Mouse (Mus musculus) lung, postnatal 4 days (tissue): ENCODE measurements at regions not wholly inside any gene's neighbourhood (a gene's known extent, or its start where the extent isn't known, plus 50 kb on each side); places are given as distances from the start of the nearest gene placed in this dataset.

Experiments used
- DNase-seq, 2 experiments: peaks; one replicate each; pipeline ENCODE4 v3.0.0; 2021

- DNase-seq = no peak
Observed at GRCm38 (mm10) chr7:125034196-125034595, 410.3 kb upstream of the Kdm8 start.

GRCm38 (mm10) chr7:125036098-125036991, 408.1 kb upstream of the Kdm8 start:
- no peak for DNase-seq

- DNase-seq = no peak
Observed at GRCm38 (mm10) chr7:125038840-125039239, 405.6 kb upstream of the Kdm8 start.

- DNase-seq = no peak
Observed at GRCm38 (mm10) chr7:125055951-125056625, 388.4 kb upstream of the Kdm8 start.

GRCm38 (mm10) chr7:125102464-125102863, 342.0 kb upstream of the Kdm8 start:
- no peak for DNase-seq

- no peak for DNase-seq
Observed at GRCm38 (mm10) chr7:125104011-125104410, 340.5 kb upstream of the Kdm8 start.

DNA sequence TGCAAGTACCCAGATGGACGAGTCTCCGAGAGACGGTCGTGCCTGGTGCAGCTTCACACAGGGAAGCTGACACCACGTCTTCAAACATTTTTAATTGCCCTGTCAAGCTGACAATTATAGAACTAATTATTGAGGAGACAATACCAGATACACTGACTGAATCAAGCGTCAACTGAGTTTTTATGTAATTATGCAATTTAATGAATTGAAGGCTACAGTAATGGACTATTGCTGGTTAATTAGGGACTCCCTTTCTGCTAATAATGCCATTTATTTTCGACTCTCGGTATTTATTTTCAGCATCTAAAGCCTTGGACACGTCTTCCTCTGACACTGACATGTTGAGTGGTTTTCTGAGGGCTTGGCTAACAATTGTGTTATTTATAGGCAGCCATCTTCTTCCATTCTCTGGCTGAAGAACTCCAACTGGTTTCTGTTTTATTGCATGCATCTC, 331.6 kb upstream of the Kdm8 start:
- DNase-seq = no peak

GRCm38 (mm10) chr7:125115322-125115996, 329.0 kb upstream of the Kdm8 start:
- DNase-seq = no peak

DNA sequence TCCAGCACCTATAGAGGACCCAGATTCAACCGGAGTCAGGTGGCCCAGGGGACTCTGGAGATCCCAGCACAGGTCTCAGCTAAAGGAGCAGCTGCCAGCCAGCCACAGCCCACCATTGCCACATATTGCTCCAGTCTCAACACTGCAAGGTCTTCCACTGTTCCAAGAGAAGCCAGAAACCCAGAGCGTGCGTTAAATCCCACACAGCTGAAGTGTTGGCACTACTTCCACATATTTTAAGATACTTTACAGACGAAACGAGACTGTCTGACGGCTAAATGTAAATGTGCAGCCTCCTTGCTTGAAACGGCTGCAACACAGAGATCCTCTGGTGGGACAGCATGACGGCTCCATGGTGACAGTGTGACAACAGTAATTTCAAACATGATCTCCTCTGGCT, 327.3 kb upstream of the Kdm8 start:
- no peak for DNase-seq

- no peak for DNase-seq
Observed at GRCm38 (mm10) chr7:125129187-125129586, 315.3 kb upstream of the Kdm8 start.

GRCm38 (mm10) chr7:125131968-125132367, 312.5 kb upstream of the Kdm8 start:
- DNase-seq = no peak

GRCm38 (mm10) chr7:125138607-125139006, 305.9 kb upstream of the Kdm8 start:
- DNase-seq = no peak

DNA sequence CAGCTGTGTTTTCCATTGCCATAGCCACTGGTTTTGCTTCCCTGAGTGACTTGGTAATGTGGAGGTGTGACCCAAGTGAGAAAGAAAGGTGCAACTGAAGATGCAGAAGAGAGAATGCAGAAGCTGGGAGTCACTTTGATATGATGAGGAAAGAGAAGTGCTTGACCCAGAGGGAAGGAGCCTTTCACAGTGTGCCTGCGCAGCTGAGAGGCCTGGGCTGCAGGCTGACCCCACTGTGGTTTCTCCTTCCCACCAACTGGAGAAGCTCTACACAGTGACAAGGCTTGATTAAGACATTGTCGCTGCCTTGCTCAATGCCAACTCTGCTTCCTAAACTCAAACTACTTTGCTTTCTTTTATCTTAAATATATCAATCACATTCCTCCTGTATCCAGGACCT, 305.3 kb upstream of the Kdm8 start:
- DNase-seq = no peak

GRCm38 (mm10) chr7:125140854-125141253, 303.6 kb upstream of the Kdm8 start:
- DNase-seq = no peak

- no peak for DNase-seq
Observed at GRCm38 (mm10) chr7:125141864-125142263, 302.6 kb upstream of the Kdm8 start.

DNA sequence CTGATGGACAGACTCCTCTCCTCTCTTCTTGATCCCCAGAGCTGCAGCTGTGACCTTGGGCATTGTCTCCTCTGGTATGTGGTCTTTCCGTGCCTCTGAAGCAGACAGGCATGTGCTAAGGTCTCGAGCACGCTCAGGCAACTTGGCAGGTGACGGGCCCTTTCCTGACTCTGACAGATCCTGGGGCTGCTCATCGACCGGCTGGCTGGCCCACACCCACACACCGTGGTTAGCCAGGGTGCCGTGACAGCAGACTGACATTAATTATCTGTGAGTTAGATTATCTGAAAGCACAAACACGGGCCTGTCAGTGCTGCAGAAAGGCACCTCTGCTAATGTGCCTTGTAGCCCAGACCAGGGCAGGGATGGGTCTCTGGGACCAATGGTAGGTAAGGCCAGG, 298.5 kb upstream of the Kdm8 start:
- no peak for DNase-seq

DNA sequence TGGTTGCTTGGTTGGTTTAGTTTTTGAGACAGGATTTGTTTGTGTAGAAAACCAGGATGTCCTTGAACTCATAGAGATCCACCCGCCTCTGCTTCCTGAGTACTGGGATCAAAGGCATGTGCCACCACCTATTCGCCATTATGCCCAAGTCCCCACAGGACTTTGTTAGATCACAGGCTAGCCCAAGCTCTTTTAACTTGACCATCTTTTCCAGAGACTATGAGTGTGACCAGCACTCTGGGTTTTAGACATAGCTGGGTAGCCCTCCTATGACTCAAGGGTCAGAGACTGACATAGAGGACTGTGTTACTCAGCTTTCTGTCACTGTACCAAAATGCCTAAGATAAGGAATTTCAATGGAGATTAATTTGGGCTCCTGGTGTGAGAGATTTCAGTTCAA, 295.3 kb upstream of the Kdm8 start:
- no peak for DNase-seq

GRCm38 (mm10) chr7:125149740-125150139, 294.7 kb upstream of the Kdm8 start:
- no peak for DNase-seq

DNA sequence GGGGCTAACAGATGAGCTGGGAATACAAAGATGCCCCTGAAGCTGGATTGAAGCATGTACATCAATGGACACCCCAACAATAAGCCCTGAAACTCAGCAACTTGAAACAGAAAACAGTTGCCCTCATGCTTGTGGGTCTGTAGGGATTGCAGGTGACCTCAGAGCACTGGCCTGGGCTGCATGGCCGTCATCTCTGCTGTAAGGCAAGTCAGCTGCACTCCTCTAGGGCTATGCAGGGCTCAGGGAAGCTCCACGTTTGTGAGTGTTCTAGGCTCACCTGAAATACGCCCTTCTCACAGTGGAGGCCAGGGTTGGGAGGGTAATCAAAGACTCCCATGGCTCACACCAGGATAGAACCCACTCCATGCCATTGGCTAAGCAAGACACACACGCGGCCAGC, 292.2 kb upstream of the Kdm8 start:
- no peak for DNase-seq

- DNase-seq = no peak
Observed at GRCm38 (mm10) chr7:125155291-125155690, 289.2 kb upstream of the Kdm8 start.

DNA sequence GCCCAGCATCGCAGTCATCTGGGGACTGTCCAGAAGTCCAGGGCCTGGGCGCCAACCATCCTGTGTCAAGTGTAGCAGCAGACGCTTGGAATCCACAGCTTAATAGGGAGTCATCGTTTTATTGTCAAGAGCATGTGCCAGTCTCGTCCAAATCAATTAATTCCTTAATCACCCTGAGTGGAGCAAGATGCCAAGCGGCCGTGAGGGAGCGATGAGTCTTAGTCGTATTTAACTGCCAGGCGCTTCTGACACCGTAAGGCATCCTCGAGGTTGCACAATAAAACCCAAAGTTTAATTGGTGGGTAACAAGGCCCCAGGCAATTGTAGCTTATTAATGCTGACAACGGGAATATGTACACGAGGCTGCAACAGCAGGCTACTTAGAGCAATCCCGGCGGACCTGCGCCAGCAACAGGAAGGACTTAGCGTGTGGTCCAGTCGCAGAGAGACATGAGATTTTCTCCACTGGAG, 277.6 kb upstream of the Kdm8 start:
- no peak for DNase-seq

DNA sequence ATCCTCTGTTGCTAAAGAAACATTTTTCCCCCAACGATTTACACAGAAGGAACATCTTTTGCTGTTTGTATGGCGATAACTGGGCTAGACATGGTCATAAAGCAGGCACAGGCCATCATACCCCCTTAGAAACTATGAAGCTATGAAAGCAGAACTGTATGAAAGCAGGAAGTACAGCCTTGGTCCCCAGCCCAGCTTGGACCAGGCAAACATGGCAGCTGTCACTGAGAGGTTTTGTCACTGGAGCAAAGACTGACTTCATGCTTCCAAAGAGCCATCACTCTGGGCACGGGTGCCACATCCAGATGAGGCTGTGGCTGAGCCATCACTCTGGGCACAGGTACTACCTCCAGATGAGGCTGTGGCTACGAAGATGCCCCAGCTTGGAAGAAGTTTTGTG, 276.8 kb upstream of the Kdm8 start:
- DNase-seq = no peak

- peak in 1 of 2 experiments; percentile 6 for DNase-seq
Observed at GRCm38 (mm10) chr7:125181548-125181947, 262.9 kb upstream of the Kdm8 start.

DNA sequence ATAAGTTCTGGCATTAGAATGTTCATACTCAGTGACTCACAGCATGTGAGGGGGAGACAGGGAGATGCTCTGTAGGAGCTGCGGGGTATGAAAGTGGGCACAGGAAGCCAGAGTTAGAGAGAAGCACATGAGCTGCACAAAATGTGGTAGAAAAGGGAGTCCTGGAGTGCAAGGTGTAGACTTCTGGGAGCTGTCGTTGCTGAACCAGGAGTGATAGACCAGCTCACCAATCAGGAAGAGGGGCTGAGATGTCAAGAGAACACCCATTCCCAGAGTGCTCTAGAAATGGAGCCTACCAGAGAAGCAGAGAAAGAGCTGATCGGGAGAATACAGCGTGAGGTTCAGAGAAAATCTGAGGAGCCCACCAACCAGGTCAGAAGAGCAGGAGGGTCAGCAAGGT, 262.2 kb upstream of the Kdm8 start:
- no peak for DNase-seq
